Mouse (Mus musculus) myocyte (in vitro differentiated cells): Measurements from ENCODE around the gene Akap10.

Experiments
- MAX ChIP-seq: IDR thresholded peaks from one replicate; pipeline ENCODE4 v1.6.1; 2011; ENCODE audit warnings: low read depth, mild to moderate bottlenecking, control low read depth
- MYOG ChIP-seq, 3 experiments: IDR thresholded peaks; one replicate each; pipeline ENCODE4 v1.6.1; 2011; ENCODE audit warnings: control low read depth in 2 of 3, low read depth in 2 of 3, mild to moderate bottlenecking in 2 of 3; ENCODE audit not compliant: insufficient read length in 2 of 3, control insufficient read depth in 1 of 3, insufficient read depth in 1 of 3
- POLR2A ChIP-seq: IDR thresholded peaks from one replicate; pipeline ENCODE4 v1.6.1; 2011; ENCODE audit warnings: low read depth, mild to moderate bottlenecking, control low read depth, moderate library complexity; ENCODE audit not compliant: insufficient read length
- POLR2AphosphoS2 ChIP-seq: IDR thresholded peaks from one replicate; pipeline ENCODE4 v1.6.1; 2011; ENCODE audit warnings: low read depth, control low read depth; ENCODE audit not compliant: insufficient read length
- TCF12 ChIP-seq: IDR thresholded peaks from one replicate; pipeline ENCODE4 v1.6.1; 2011; ENCODE audit warnings: mild to moderate bottlenecking, control low read depth; ENCODE audit not compliant: poor library complexity, insufficient read depth, severe bottlenecking
- USF1 ChIP-seq: IDR thresholded peaks from one replicate; pipeline ENCODE4 v1.6.1; 2011; ENCODE audit warnings: low read depth, mild to moderate bottlenecking, control low read depth, moderate library complexity

GRCm38 (mm10) chr11:61859316-61859715, 70.7 kb downstream of the Akap10 start:
- TF ChIP-seq MYOG (IDR thresholded peaks at IDR 0.05; ENCODE audit: control insufficient read depth in 1 of 3, insufficient read depth in 1 of 3, insufficient read length in 2 of 3, low read depth in 2 of 3): no peak
- no peak for TF ChIP-seq USF1
- TF ChIP-seq POLR2A: no peak
- no peak for TF ChIP-seq TCF12
- no peak for TF ChIP-seq POLR2AphosphoS2
- no peak for TF ChIP-seq MAX
